ENCODE assay signal across 9 mouse cellular contexts in genomic region chr6:28877945-28878666, GRCm38 (mm10). TPM values are rescaled to one million over a fixed set of nuclear protein-coding genes. Genes with fewer than 3 reads are reported as not detected.
DNase-seq lines count a peak whose midpoint lies in the region; ATAC-seq and TF ChIP-seq lines count a peak whose summit lies in the region.
"Had no signal": no experiment of that assay in that cellular context is flagged by ENCODE, and none has a peak within 500 bp of the region (broad histone marks: within the 10 kb centered on the region; RNA-seq: fewer than 3 reads in every experiment).

No protein-coding gene starts in this region.

- no peak overlapping the region for H3K4me3 ChIP-seq in liver, postnatal 0 days (ENCODE audit: low read depth, low read length)
- no peak overlapping the region for H3K4me3 ChIP-seq in liver, embryonic 11.5 days (ENCODE audit: low read depth, low read length)
- H3K4me3 ChIP-seq in hindbrain, embryonic 13.5 days: no peak overlapping the region

- 37% methylated on average over 7 of the region's 7 CpGs for WGBS in liver, postnatal 0 days (ENCODE audit: insufficient replicate concordance)
- 30% methylated on average over 7 of the region's 7 CpGs for WGBS in liver, embryonic 11.5 days
- 21% methylated on average over 7 of the region's 7 CpGs for WGBS in hindbrain, embryonic 13.5 days

- no peaks in the 10 kb centered on the region for H3K9me3 ChIP-seq in liver, postnatal 0 days (ENCODE audit: low read length)
- H3K9me3 ChIP-seq in liver, embryonic 11.5 days (ENCODE audit: control insufficient read depth, low read length): no peaks in the 10 kb centered on the region
- H3K9me3 ChIP-seq in hindbrain, embryonic 13.5 days: no peaks in the 10 kb centered on the region

- no peak for TF ChIP-seq EP300 in liver, postnatal 0 days (IDR thresholded peaks at IDR 0.05; ENCODE audit: low read depth)

- H3K36me3 ChIP-seq in liver, postnatal 0 days (replicated peaks; ENCODE audit: insufficient read depth, low read length): peaks cover 19% of the 10 kb centered on the region
- H3K36me3 ChIP-seq in liver, embryonic 11.5 days (ENCODE audit: control insufficient read depth, insufficient read depth, low read length): peaks cover 5% of the 10 kb centered on the region; the same call in 1 of the 2 replicates
- peaks cover 6% of the 10 kb centered on the region; the same call in 1 of the 2 replicates for H3K36me3 ChIP-seq in hindbrain, embryonic 13.5 days

- DNase-seq in liver, postnatal 0 days: peak; percentile 27
- no peak for DNase-seq in liver, embryonic 11.5 days (ENCODE audit: low spot score)
- DNase-seq in brain, adult 2 months (ENCODE audit: low read depth, low spot score): peak; percentile 77
- DNase-seq in retina, postnatal 1 day: peak; percentile 84
- DNase-seq in kidney, postnatal 14 days: no peak
- DNase-seq in yolk sac, embryonic 10.5 days (ENCODE audit: low spot score): no peak
- DNase-seq: adrenal gland, adult 2 months had no signal

- no peaks in the 10 kb centered on the region for H3K4me1 ChIP-seq in liver, postnatal 0 days (ENCODE audit: insufficient read depth)
- H3K4me1 ChIP-seq in liver, embryonic 11.5 days (replicated peaks; ENCODE audit: control insufficient read depth, insufficient read depth, low read length): no peaks in the 10 kb centered on the region; the same call in 1 of the 2 replicates
- peaks cover 80% of the 10 kb centered on the region for H3K4me1 ChIP-seq in hindbrain, embryonic 13.5 days (replicated peaks)

- H3K27ac ChIP-seq in liver, postnatal 0 days (ENCODE audit: low read depth): no peak overlapping the region
- no peak overlapping the region for H3K27ac ChIP-seq in liver, embryonic 11.5 days (ENCODE audit: low read depth, low read length)
- H3K27ac ChIP-seq in hindbrain, embryonic 13.5 days: peak overlapping the region; percentile 71

- no peak overlapping the region for H3K4me2 ChIP-seq in liver, postnatal 0 days (ENCODE audit: low read depth, low read length)
- no peak overlapping the region for H3K4me2 ChIP-seq in liver, embryonic 11.5 days
- no peak overlapping the region for H3K4me2 ChIP-seq in hindbrain, embryonic 13.5 days

- ATAC-seq in liver, postnatal 0 days: no peak
- ATAC-seq in liver, embryonic 11.5 days (replicated peaks; ENCODE audit: low FRiP score): no peak
- peak; percentile 63 for ATAC-seq in hindbrain, embryonic 13.5 days (ENCODE audit: low FRiP score)
- ATAC-seq in granulocyte monocyte progenitor cell, adult 5-6 weeks (replicated peaks; ENCODE audit: poor library complexity, severe bottlenecking): no peak

- TF ChIP-seq CTCF in liver, postnatal 0 days (IDR thresholded peaks at IDR 0.05; ENCODE audit: low read depth): no peak

- no peaks in the 10 kb centered on the region for H3K27me3 ChIP-seq in liver, postnatal 0 days (ENCODE audit: insufficient read depth, low read length)
- no peaks in the 10 kb centered on the region for H3K27me3 ChIP-seq in liver, embryonic 11.5 days (replicated peaks; ENCODE audit: control insufficient read depth, insufficient read depth, low read length)
- no peaks in the 10 kb centered on the region for H3K27me3 ChIP-seq in hindbrain, embryonic 13.5 days

- H3K9ac ChIP-seq in liver, postnatal 0 days (replicated peaks): no peak overlapping the region
- H3K9ac ChIP-seq in liver, embryonic 11.5 days (ENCODE audit: low read depth, low read length): no peak overlapping the region
- H3K9ac ChIP-seq in hindbrain, embryonic 13.5 days: no peak overlapping the region

RNA-seq across cellular contexts. Expression of gene Lrrc4, which starts 46.6 kb away (rescaled TPM):
- 0.07 and 0.08 TPM in 2 replicates for polyA plus RNA-seq in liver, postnatal 0 days (2015; fragmentation: Nextera tagmentation; extraction: Ambion mirVana)
- polyA plus RNA-seq in liver, embryonic 11.5 days (2014; fragmentation: Nextera tagmentation; extraction: Ambion mirVana): 0.56 and 0.62 TPM in 2 replicates
- 5.6 and 6.4 TPM in 2 replicates for polyA plus RNA-seq in hindbrain, embryonic 13.5 days (2015; fragmentation: Nextera tagmentation; extraction: Ambion mirVana)
- total RNA-seq in granulocyte monocyte progenitor cell, adult 5-6 weeks (2014; fragmentation: Nextera tagmentation): not detected in 2 replicates
- 0.22 TPM in 1 of 2 replicates, not detected in the other for total RNA-seq in granulocyte monocyte progenitor cell, adult 5-6 weeks (2017)

Comparison
In these comparisons a context has a peak if more than half of its experiments do, and no peak if none do; other contexts are left out.
1. DNase-seq: peak in liver, postnatal 0 days (single experiment), brain, adult 2 months (single experiment) and retina, postnatal 1 day (single experiment); none in liver, embryonic 11.5 days (single experiment), kidney, postnatal 14 days (single experiment) and yolk sac, embryonic 10.5 days (single experiment).